ENCODE assay signal across 11 mouse cellular contexts in genomic region chr12:103984935-103985334, GRCm38 (mm10). TPM values are rescaled to one million over a fixed set of nuclear protein-coding genes. Genes with fewer than 3 reads are reported as not detected.
DNase-seq lines count a peak whose midpoint lies in the region; ATAC-seq and TF ChIP-seq lines count a peak whose summit lies in the region.
"Had no signal": no experiment of that assay in that cellular context is flagged by ENCODE, and none has a peak within 500 bp of the region (broad histone marks: within the 10 kb centered on the region; RNA-seq: fewer than 3 reads in every experiment).

No protein-coding gene starts in this region.

- no peaks in the 10 kb centered on the region for H3K27me3 ChIP-seq in forebrain, postnatal 0 days (ENCODE audit: insufficient read depth, low read length)
- no peaks in the 10 kb centered on the region for H3K27me3 ChIP-seq in forebrain, embryonic 11.5 days (ENCODE audit: control insufficient read depth, insufficient read depth, low read length)
- no peaks in the 10 kb centered on the region for H3K27me3 ChIP-seq in midbrain, postnatal 0 days (ENCODE audit: insufficient read depth, low read length)
- no peaks in the 10 kb centered on the region for H3K27me3 ChIP-seq in midbrain, embryonic 16.5 days (ENCODE audit: control insufficient read depth, insufficient read depth, low read depth, low read length)

- ATAC-seq in forebrain, postnatal 0 days = no peak
- ATAC-seq in forebrain, embryonic 11.5 days (replicated peaks; ENCODE audit: low FRiP score) = no peak
- no peak for ATAC-seq in midbrain, postnatal 0 days (ENCODE audit: low FRiP score)
- no peak for ATAC-seq in midbrain, embryonic 16.5 days
- ATAC-seq in megakaryocyte progenitor cell, adult 5-6 weeks (replicated peaks; ENCODE audit: poor library complexity) = peak; percentile 41; the same call in 1 of the 2 replicates
- ATAC-seq in activated CD4-positive, CD25-positive, alpha-beta regulatory T cell, adult 4 months = no peak

- TF ChIP-seq CTCF in forebrain, postnatal 0 days (IDR thresholded peaks at IDR 0.05; ENCODE audit: low read depth) = peak; percentile 68
- peak; percentile 78 for TF ChIP-seq CTCF in midbrain, postnatal 0 days (IDR thresholded peaks at IDR 0.05)

- DNase-seq in forebrain, postnatal 0 days = peak; percentile 61
- no peak for DNase-seq in forebrain, embryonic 11.5 days (ENCODE audit: low spot score)
- peak; percentile 66 for DNase-seq in midbrain, postnatal 0 days (ENCODE audit: low spot score)
- peak; percentile 42 for DNase-seq in adrenal gland, postnatal 25 days
- peak; percentile 76 for DNase-seq in kidney, postnatal 10 days

- H3K9me3 ChIP-seq in forebrain, postnatal 0 days (ENCODE audit: low read length) = no peaks in the 10 kb centered on the region
- no peaks in the 10 kb centered on the region for H3K9me3 ChIP-seq in forebrain, embryonic 11.5 days (ENCODE audit: control insufficient read depth, low read length)
- H3K9me3 ChIP-seq in midbrain, postnatal 0 days (ENCODE audit: low read length) = no peaks in the 10 kb centered on the region
- no peaks in the 10 kb centered on the region for H3K9me3 ChIP-seq in midbrain, embryonic 16.5 days (replicated peaks; ENCODE audit: control insufficient read depth, low read length, poor library complexity, severe bottlenecking)
- H3K9me3 ChIP-seq: heart, embryonic 15.5 days had no signal

- WGBS in forebrain, postnatal 0 days = 64% methylated on average over 4 of the region's 4 CpGs
- 70% methylated on average over 4 of the region's 4 CpGs for WGBS in forebrain, embryonic 11.5 days
- WGBS in midbrain, postnatal 0 days = 59% methylated on average over 4 of the region's 4 CpGs
- 55% methylated on average over 4 of the region's 4 CpGs for WGBS in midbrain, embryonic 16.5 days

- no peak overlapping the region for H3K4me2 ChIP-seq in forebrain, postnatal 0 days (ENCODE audit: low read depth)
- no peak overlapping the region for H3K4me2 ChIP-seq in forebrain, embryonic 11.5 days (ENCODE audit: low read depth, low read length, severe bottlenecking)
- no peak overlapping the region for H3K4me2 ChIP-seq in midbrain, postnatal 0 days (ENCODE audit: low read depth, low read length, poor library complexity, severe bottlenecking)
- no peak overlapping the region for H3K4me2 ChIP-seq in midbrain, embryonic 16.5 days (ENCODE audit: low read length)
- H3K4me2 ChIP-seq: heart, embryonic 15.5 days had no signal

- H3K4me1 ChIP-seq in forebrain, postnatal 0 days (ENCODE audit: insufficient read depth) = 0 out of 2 replicates have a peak, but pooled peaks cover 4% of the 10 kb centered on the region
- H3K4me1 ChIP-seq in forebrain, embryonic 11.5 days (replicated peaks; ENCODE audit: control insufficient read depth, insufficient read depth, low read length) = no peaks in the 10 kb centered on the region
- peaks cover 3% of the 10 kb centered on the region; the same call in 1 of the 2 replicates for H3K4me1 ChIP-seq in midbrain, postnatal 0 days (ENCODE audit: insufficient read depth, low read length)
- H3K4me1 ChIP-seq in midbrain, embryonic 16.5 days (ENCODE audit: control insufficient read depth, insufficient read depth, low read length) = no peaks in the 10 kb centered on the region
- H3K4me1 ChIP-seq: heart, embryonic 15.5 days; megakaryocyte, embryonic 14.5 days had no signal

- no peak overlapping the region for H3K4me3 ChIP-seq in forebrain, postnatal 0 days (ENCODE audit: low read depth, low read length)
- no peak overlapping the region for H3K4me3 ChIP-seq in forebrain, embryonic 11.5 days (ENCODE audit: low read depth, low read length)
- H3K4me3 ChIP-seq in midbrain, postnatal 0 days (ENCODE audit: low read depth, low read length) = no peak overlapping the region
- no peak overlapping the region for H3K4me3 ChIP-seq in midbrain, embryonic 16.5 days (ENCODE audit: low read depth, low read length)
- H3K4me3 ChIP-seq: heart, embryonic 15.5 days; megakaryocyte, embryonic 14.5 days had no signal

- H3K27ac ChIP-seq in forebrain, postnatal 0 days (ENCODE audit: low read depth, low read length) = no peak overlapping the region
- H3K27ac ChIP-seq in forebrain, embryonic 11.5 days (ENCODE audit: low read depth, low read length) = no peak overlapping the region
- no peak overlapping the region for H3K27ac ChIP-seq in midbrain, postnatal 0 days (ENCODE audit: low read depth, low read length)
- no peak overlapping the region for H3K27ac ChIP-seq in midbrain, embryonic 16.5 days (ENCODE audit: low read length)
- H3K27ac ChIP-seq: heart, embryonic 15.5 days had no signal

- H3K9ac ChIP-seq in forebrain, postnatal 0 days = no peak overlapping the region
- H3K9ac ChIP-seq in forebrain, embryonic 11.5 days (ENCODE audit: low read length) = no peak overlapping the region
- no peak overlapping the region for H3K9ac ChIP-seq in midbrain, postnatal 0 days (replicated peaks; ENCODE audit: low read length, poor library complexity, severe bottlenecking)
- H3K9ac ChIP-seq in midbrain, embryonic 16.5 days (ENCODE audit: low read depth, low read length) = no peak overlapping the region
- H3K9ac ChIP-seq: heart, embryonic 15.5 days had no signal

- H3K36me3 ChIP-seq in forebrain, postnatal 0 days (ENCODE audit: insufficient read depth) = no peaks in the 10 kb centered on the region
- no peaks in the 10 kb centered on the region for H3K36me3 ChIP-seq in forebrain, embryonic 11.5 days (ENCODE audit: control insufficient read depth, insufficient read depth, low read length)
- no peaks in the 10 kb centered on the region for H3K36me3 ChIP-seq in midbrain, postnatal 0 days (ENCODE audit: insufficient read depth, low read length)
- no peaks in the 10 kb centered on the region for H3K36me3 ChIP-seq in midbrain, embryonic 16.5 days (ENCODE audit: control insufficient read depth, insufficient read depth, low read length)
- H3K36me3 ChIP-seq: heart, embryonic 15.5 days had no signal

RNA-seq across cellular contexts. Expression of gene Serpina11, which starts 4.8 kb away (rescaled TPM):
- total RNA-seq in forebrain, postnatal 0 days (2014; rRNA removed) = not detected in 2 replicates
- polyA plus RNA-seq in forebrain, postnatal 0 days (2015; fragmentation: Nextera tagmentation; extraction: Ambion mirVana) = not detected in 2 replicates
- polyA plus RNA-seq in forebrain, embryonic 11.5 days (2014; fragmentation: Nextera tagmentation; extraction: Ambion mirVana) = not detected in 2 replicates
- total RNA-seq in midbrain, postnatal 0 days (2014; rRNA removed) = not detected in 2 replicates
- polyA plus RNA-seq in midbrain, postnatal 0 days (2015; fragmentation: Nextera tagmentation; extraction: Ambion mirVana) = not detected in 2 replicates
- not detected in 2 replicates for polyA plus RNA-seq in midbrain, embryonic 16.5 days (2015; fragmentation: Nextera tagmentation; extraction: Ambion mirVana)
- total RNA-seq in adrenal gland, postnatal 25 days (2021) = not detected in 2 replicates
- total RNA-seq in megakaryocyte progenitor cell, adult 5-6 weeks (2015) = 0.22 TPM in 1 of 2 replicates, not detected in the other
- total RNA-seq in megakaryocyte progenitor cell, adult 5-6 weeks (2017) = not detected in 2 replicates
- not detected for polyA plus RNA-seq in activated CD4-positive, CD25-positive, alpha-beta regulatory T cell, adult 4 months (2017; shearing (Covaris generic))
- polyA plus RNA-seq: heart, embryonic 15.5 days; testis, adult 2 months had no signal

RNA-seq across cellular contexts. Expression of gene Serpina1e, which starts 26.2 kb away (rescaled TPM):
- not detected in 2 replicates for total RNA-seq in forebrain, postnatal 0 days (2014; rRNA removed)
- polyA plus RNA-seq in forebrain, postnatal 0 days (2015; fragmentation: Nextera tagmentation; extraction: Ambion mirVana) = not detected in 2 replicates
- not detected in 2 replicates for polyA plus RNA-seq in forebrain, embryonic 11.5 days (2014; fragmentation: Nextera tagmentation; extraction: Ambion mirVana)
- not detected in 2 replicates for total RNA-seq in midbrain, postnatal 0 days (2014; rRNA removed)
- polyA plus RNA-seq in midbrain, postnatal 0 days (2015; fragmentation: Nextera tagmentation; extraction: Ambion mirVana) = not detected in 2 replicates
- polyA plus RNA-seq in midbrain, embryonic 16.5 days (2015; fragmentation: Nextera tagmentation; extraction: Ambion mirVana) = not detected in 2 replicates
- total RNA-seq in adrenal gland, postnatal 25 days (2021) = 0.24 and 32.8 TPM in 2 replicates
- total RNA-seq in megakaryocyte progenitor cell, adult 5-6 weeks (2015) = not detected in 2 replicates
- not detected in 2 replicates for total RNA-seq in megakaryocyte progenitor cell, adult 5-6 weeks (2017)
- polyA plus RNA-seq in activated CD4-positive, CD25-positive, alpha-beta regulatory T cell, adult 4 months (2017; shearing (Covaris generic)) = not detected

RNA-seq across cellular contexts. Expression of gene Serpina9, which starts 28.6 kb away (rescaled TPM):
- 0.38 TPM in 1 of 2 replicates, not detected in the other for total RNA-seq in forebrain, postnatal 0 days (2014; rRNA removed)
- 0.15 and 0.23 TPM in 2 replicates for polyA plus RNA-seq in forebrain, postnatal 0 days (2015; fragmentation: Nextera tagmentation; extraction: Ambion mirVana)
- not detected in 2 replicates for polyA plus RNA-seq in forebrain, embryonic 11.5 days (2014; fragmentation: Nextera tagmentation; extraction: Ambion mirVana)
- 0.85 TPM in 1 of 2 replicates, not detected in the other for total RNA-seq in midbrain, postnatal 0 days (2014; rRNA removed)
- 0.14 and 0.22 TPM in 2 replicates for polyA plus RNA-seq in midbrain, postnatal 0 days (2015; fragmentation: Nextera tagmentation; extraction: Ambion mirVana)
- 0.05 TPM in 1 of 2 replicates, not detected in the other for polyA plus RNA-seq in midbrain, embryonic 16.5 days (2015; fragmentation: Nextera tagmentation; extraction: Ambion mirVana)
- total RNA-seq in adrenal gland, postnatal 25 days (2021) = not detected in 2 replicates
- not detected in 2 replicates for total RNA-seq in megakaryocyte progenitor cell, adult 5-6 weeks (2015)
- not detected in 2 replicates for total RNA-seq in megakaryocyte progenitor cell, adult 5-6 weeks (2017)
- polyA plus RNA-seq in activated CD4-positive, CD25-positive, alpha-beta regulatory T cell, adult 4 months (2017; shearing (Covaris generic)) = 1 to 10 TPM; 1.1 to 1.3 TPM

RNA-seq across cellular contexts. Expression of gene Serpina12, which starts 59.3 kb away (rescaled TPM):
- total RNA-seq in forebrain, postnatal 0 days (2014; rRNA removed) = not detected in 2 replicates
- not detected in 2 replicates for polyA plus RNA-seq in forebrain, postnatal 0 days (2015; fragmentation: Nextera tagmentation; extraction: Ambion mirVana)
- not detected in 2 replicates for polyA plus RNA-seq in forebrain, embryonic 11.5 days (2014; fragmentation: Nextera tagmentation; extraction: Ambion mirVana)
- 0.16 TPM in 1 of 2 replicates, not detected in the other for total RNA-seq in midbrain, postnatal 0 days (2014; rRNA removed)
- polyA plus RNA-seq in midbrain, postnatal 0 days (2015; fragmentation: Nextera tagmentation; extraction: Ambion mirVana) = not detected in 2 replicates
- not detected in 2 replicates for polyA plus RNA-seq in midbrain, embryonic 16.5 days (2015; fragmentation: Nextera tagmentation; extraction: Ambion mirVana)
- total RNA-seq in adrenal gland, postnatal 25 days (2021) = 0.12 and 0.24 TPM in 2 replicates
- total RNA-seq in megakaryocyte progenitor cell, adult 5-6 weeks (2015) = 0.24 TPM in 1 of 2 replicates, not detected in the other
- 0.30 TPM in 1 of 2 replicates, not detected in the other for total RNA-seq in megakaryocyte progenitor cell, adult 5-6 weeks (2017)
- not detected for polyA plus RNA-seq in activated CD4-positive, CD25-positive, alpha-beta regulatory T cell, adult 4 months (2017; shearing (Covaris generic))
- polyA plus RNA-seq: heart, embryonic 15.5 days; testis, adult 2 months had no signal
